Mouse (Mus musculus) lung, embryonic 15.5 days (tissue): Measurements from ENCODE around the gene Ndufa13. TPM values are rescaled to one million over a fixed set of nuclear protein-coding genes. Genes with fewer than 3 reads are reported as not detected.

Experiments used
- ATAC-seq: fragments of 200-750 bp; cut with Nextera tagmentation; 2 replicates; pipeline ENCODE4 v1.8.0; 2017; ENCODE audit warnings: moderate number of reproducible peaks, borderline replicate concordance; ENCODE audit not compliant: low FRiP score, low TSS enrichment; ENCODE audit errors: extremely low read depth
- H3K27ac ChIP-seq: fragments of 300-500 bp; sonication (generic); 2 replicates; pipeline ENCODE4 v1.5.1; 2015; ENCODE audit warnings: moderate library complexity, mild to moderate bottlenecking, inconsistent platforms
- H3K27me3 ChIP-seq: fragments of 300-500 bp; sonication (generic); 2 replicates; pipeline ENCODE4 v1.6.1; 2015; ENCODE audit warnings: inconsistent platforms
- H3K36me3 ChIP-seq: fragments of 300-500 bp; sonication (generic); 2 replicates; pipeline ENCODE4 v1.6.1; 2015; ENCODE audit warnings: inconsistent platforms
- H3K4me1 ChIP-seq: fragments of 300-500 bp; sonication (generic); 2 replicates; pipeline ENCODE4 v1.6.1; 2015; ENCODE audit warnings: inconsistent platforms
- H3K4me2 ChIP-seq: fragments of 300-500 bp; sonication (generic); 2 replicates; pipeline ENCODE4 v1.6.1; 2015; ENCODE audit warnings: inconsistent platforms, mild to moderate bottlenecking, moderate library complexity
- H3K4me3 ChIP-seq: fragments of 300-500 bp; sonication (generic); 2 replicates; pipeline ENCODE4 v1.5.1; 2015; ENCODE audit warnings: mild to moderate bottlenecking, inconsistent platforms
- H3K9ac ChIP-seq: fragments of 300-500 bp; sonication (generic); 2 replicates; pipeline ENCODE4 v1.6.1; 2015; ENCODE audit warnings: inconsistent platforms
- H3K9me3 ChIP-seq: fragments of 300-500 bp; sonication (generic); 2 replicates; pipeline ENCODE4 v1.6.1; 2016; ENCODE audit warnings: inconsistent platforms
- WGBS: fragments of 180-500 bp; shearing (Covaris S2); methylation state at CpG from one replicate; pipeline ENCODE4 v1.1.7; 2015; 5-methylcytosine and 5-hydroxymethylcytosine counted together
- polyA plus RNA-seq: library from polyadenylated mRNA; unstranded; fragments of >200 nt; fragmentation: Nextera tagmentation; extraction: Ambion mirVana; gene quantifications from 2 replicates; pipeline ENCODE4 v1.2.1, GENCODE M21; 2015

Gene Ndufa13
- polyA plus RNA-seq, 1 experiment from 2014 or later = 162 TPM

DNA sequence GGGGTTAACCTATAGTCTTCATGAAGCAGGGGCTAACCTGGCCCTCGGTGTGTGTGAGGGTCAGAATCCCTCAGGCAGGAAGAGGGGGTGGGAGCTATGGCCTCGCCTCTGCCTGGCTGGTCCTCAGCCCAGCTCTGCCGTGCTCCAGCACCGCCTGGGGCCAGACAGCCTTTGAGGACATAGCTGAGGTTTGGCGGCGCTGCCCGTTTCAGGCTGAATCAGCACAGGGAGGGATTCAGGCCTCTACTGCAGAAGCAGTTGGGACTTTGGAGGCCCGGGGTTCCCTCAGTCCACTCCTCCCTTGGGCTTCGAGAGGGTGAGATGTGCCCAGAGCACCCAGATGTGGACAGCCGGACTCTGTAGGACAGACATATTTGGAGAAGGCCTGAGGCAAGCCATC is 26.3 kb downstream of the Ndufa13 start:
- H3K9me3 ChIP-seq = no peaks in the 10 kb centered on the region
- H3K36me3 ChIP-seq = no peaks in the 10 kb centered on the region
- no peak overlapping the region for H3K9ac ChIP-seq
- peaks cover 3% of the 10 kb centered on the region for H3K4me1 ChIP-seq
- no peak overlapping the region for H3K4me3 ChIP-seq
- no peak overlapping the region for H3K4me2 ChIP-seq
- 38% methylated on average over 10 of the region's 10 CpGs for WGBS
- no peak overlapping the region for H3K27ac ChIP-seq
- no peak for ATAC-seq
- H3K27me3 ChIP-seq = peaks cover 33% of the 10 kb centered on the region

DNA sequence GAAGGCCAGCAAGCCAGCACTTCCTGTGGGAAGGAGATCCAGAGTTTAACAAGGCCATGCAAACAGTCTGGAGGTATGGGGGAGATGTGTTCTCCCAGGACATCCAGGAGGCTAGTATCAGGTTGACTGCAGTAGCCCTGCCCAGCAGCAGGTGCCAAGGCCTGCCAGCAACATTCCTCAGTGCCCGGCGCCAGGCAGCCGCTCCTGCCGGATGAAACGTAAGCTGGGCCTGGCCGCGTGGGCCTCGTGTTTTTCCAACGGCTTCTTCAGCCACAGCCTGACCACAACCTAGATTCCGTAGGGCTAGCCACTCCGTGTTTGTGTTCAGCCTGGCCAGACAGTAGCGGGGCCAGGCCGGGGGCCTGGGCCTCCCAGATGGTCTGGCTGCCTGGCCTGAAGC is 27.7 kb downstream of the Ndufa13 start:
- no peaks in the 10 kb centered on the region for H3K9me3 ChIP-seq
- no peaks in the 10 kb centered on the region for H3K4me1 ChIP-seq
- no peak for ATAC-seq
- WGBS = 64% methylated on average over 13 of the region's 13 CpGs
- no peak overlapping the region for H3K4me2 ChIP-seq
- H3K4me3 ChIP-seq = no peak overlapping the region
- no peak overlapping the region for H3K9ac ChIP-seq
- H3K27me3 ChIP-seq = peaks cover 19% of the 10 kb centered on the region
- no peaks in the 10 kb centered on the region for H3K36me3 ChIP-seq
- H3K27ac ChIP-seq = no peak overlapping the region

DNA sequence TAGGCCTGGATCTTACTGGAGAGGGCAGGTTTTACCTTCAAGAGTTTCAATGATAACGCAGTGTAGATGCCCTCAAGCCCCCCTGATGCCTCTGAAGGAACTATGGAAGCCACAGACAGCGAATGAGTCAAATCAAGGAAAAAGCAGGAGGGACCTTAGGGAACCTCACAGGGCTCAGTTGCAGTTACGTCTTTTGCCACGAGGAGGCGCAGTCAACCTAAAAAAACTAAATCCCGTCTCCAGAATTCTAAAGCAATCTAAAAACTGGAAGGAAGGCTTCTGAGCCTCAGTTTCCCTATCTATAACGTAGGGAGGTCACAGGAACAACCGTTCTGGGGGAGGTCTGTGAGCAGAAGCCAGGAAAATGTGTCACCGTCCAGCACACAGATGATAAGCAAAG is 28.2 kb downstream of the Ndufa13 start:
- H3K9me3 ChIP-seq = no peaks in the 10 kb centered on the region
- no peaks in the 10 kb centered on the region for H3K4me1 ChIP-seq
- peaks cover 14% of the 10 kb centered on the region for H3K27me3 ChIP-seq
- H3K36me3 ChIP-seq = no peaks in the 10 kb centered on the region
- H3K4me3 ChIP-seq = no peak overlapping the region
- 9% methylated on average over 9 of the region's 9 CpGs for WGBS
- no peak overlapping the region for H3K27ac ChIP-seq
- H3K4me2 ChIP-seq = no peak overlapping the region
- no peak overlapping the region for H3K9ac ChIP-seq
- no peak for ATAC-seq

DNA sequence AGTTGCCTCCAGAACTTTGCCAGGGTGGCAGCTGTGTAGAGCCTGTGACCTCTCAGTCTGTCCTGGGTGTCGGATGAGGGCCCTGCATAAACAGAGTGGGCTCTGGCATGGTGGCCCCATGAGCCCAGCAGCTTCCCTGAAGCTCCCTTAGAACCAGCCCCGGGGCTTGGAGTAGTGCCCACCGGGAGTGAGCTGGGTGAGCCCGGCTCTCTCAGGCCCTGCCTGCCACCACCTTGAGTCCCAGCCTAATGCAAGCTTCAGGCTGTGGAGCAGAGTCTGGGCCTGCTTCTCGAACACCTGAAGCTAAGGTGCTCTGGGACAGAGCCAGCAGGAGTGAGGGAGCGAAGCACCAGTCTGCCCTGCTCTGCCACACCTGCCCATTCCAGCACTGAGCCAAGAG is 31.5 kb downstream of the Ndufa13 start:
- Histone ChIP-seq H3K4me3 (no peak overlapping the region), H3K9ac (no peak overlapping the region), H3K4me2 (no peak overlapping the region), H3K36me3 (no peaks in the 10 kb centered on the region), H3K9me3 (no peaks in the 10 kb centered on the region), H3K4me1 (no peaks in the 10 kb centered on the region), H3K27ac (no peak overlapping the region), H3K27me3 (no peaks in the 10 kb centered on the region)
- WGBS = 75% methylated on average over 6 of the region's 6 CpGs
- ATAC-seq = no peak

DNA sequence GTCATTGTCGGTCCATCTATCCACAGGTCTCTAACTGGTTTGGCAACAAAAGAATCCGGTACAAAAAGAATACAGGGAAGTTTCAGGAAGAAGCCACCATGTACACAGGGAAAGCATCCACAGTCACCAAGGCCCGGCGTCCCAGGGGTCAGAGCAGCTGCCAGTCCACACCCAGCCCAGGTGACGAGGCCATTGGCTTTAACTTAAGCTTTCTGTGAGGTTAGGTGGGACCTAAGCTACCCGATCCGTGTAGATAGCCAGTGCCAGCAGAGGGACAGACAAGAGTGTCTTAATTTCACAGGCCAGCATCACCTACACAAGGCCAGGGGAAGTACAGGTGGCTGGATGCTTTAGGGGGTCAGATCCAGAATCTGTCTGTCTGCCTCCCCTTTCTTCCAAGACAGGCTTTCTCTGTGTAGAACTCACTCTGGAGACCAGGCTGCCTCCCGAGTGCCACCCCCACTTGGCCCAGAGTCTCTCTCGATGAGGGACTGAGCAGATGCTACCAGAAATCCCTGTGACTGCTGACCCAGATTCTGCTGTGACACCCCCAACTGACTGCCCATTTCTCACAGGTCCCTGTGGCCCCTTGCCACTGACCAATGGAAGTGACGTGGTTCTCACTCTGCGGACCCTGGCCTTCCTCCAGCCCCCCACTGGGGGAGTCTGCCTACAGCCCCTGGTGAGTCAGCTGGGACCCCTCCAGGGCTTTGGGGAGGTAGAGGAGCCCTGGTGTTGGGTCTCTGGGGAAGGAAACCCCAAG is 32.2 kb downstream of the Ndufa13 start:
- H3K36me3 ChIP-seq = no peaks in the 10 kb centered on the region
- H3K4me2 ChIP-seq = no peak overlapping the region
- no peak overlapping the region for H3K27ac ChIP-seq
- WGBS = 70% methylated on average over 11 of the region's 11 CpGs
- H3K9me3 ChIP-seq = no peaks in the 10 kb centered on the region
- H3K27me3 ChIP-seq = no peaks in the 10 kb centered on the region
- no peak for ATAC-seq
- no peaks in the 10 kb centered on the region for H3K4me1 ChIP-seq
- H3K4me3 ChIP-seq = no peak overlapping the region
- no peak overlapping the region for H3K9ac ChIP-seq

DNA sequence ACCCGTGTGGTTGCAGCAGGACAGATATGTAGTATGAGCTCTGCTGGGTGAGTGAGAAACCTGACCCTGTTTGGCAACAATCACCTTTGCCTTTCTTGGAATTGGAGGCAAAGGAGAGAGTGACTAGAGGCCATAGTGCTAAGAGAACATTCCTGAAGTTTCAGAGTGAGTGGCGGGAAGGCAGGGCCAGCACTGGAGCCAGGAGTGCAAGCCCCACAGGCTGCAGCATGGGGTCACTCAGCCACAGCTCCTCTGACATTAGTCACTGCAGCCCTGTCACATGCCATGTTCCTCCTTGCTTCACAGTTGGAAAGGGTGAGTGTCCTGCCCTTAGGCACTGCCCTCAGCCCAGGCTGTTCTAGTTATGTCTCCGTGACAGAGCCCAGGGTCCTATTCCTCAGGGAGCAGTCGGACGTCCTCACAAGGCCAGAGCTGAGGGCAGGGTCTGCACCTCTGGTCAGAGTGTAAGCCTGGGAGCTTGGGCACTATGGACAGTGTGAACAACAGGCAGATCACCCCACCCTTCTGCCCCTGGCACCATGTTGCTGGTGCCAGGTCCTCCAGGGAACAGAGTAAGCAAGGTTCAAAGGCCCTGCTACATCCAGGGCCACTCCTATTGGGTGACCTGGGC is 34.5 kb downstream of the Ndufa13 start:
- H3K9me3 ChIP-seq = no peaks in the 10 kb centered on the region
- no peak overlapping the region for H3K4me2 ChIP-seq
- H3K4me3 ChIP-seq = no peak overlapping the region
- no peak overlapping the region for H3K9ac ChIP-seq
- no peak overlapping the region for H3K27ac ChIP-seq
- no peak for ATAC-seq
- no peaks in the 10 kb centered on the region for H3K36me3 ChIP-seq
- WGBS = 62% methylated on average over 5 of the region's 5 CpGs
- H3K4me1 ChIP-seq = no peaks in the 10 kb centered on the region
- no peaks in the 10 kb centered on the region for H3K27me3 ChIP-seq

DNA sequence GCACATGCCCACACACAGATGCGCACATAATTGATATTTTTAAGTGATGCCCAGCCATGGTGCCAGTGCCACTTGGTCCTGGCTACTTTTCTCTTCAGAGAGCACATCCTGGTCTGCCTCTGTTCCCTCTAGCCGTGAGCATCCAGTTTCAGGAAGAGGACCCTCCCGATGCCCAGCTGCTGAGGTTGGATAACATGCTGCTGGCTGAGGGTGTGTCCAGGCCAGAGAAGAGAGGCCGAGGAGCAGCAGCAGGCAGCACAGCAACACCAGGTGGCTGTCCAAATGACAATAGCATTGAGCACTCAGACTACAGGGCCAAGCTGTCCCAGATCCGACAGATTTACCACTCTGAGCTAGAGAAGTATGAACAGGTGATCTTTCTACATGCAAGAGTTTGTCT is 38.2 kb downstream of the Ndufa13 start:
- Histone ChIP-seq H3K9me3 (no peaks in the 10 kb centered on the region), H3K4me2 (no peak overlapping the region), H3K4me3 (no peak overlapping the region), H3K27ac (no peak overlapping the region), H3K4me1 (no peaks in the 10 kb centered on the region), H3K36me3 (no peaks in the 10 kb centered on the region), H3K27me3 (no peaks in the 10 kb centered on the region), H3K9ac (no peak overlapping the region)
- ATAC-seq = no peak
- 60% methylated on average over 5 of the region's 5 CpGs for WGBS

DNA sequence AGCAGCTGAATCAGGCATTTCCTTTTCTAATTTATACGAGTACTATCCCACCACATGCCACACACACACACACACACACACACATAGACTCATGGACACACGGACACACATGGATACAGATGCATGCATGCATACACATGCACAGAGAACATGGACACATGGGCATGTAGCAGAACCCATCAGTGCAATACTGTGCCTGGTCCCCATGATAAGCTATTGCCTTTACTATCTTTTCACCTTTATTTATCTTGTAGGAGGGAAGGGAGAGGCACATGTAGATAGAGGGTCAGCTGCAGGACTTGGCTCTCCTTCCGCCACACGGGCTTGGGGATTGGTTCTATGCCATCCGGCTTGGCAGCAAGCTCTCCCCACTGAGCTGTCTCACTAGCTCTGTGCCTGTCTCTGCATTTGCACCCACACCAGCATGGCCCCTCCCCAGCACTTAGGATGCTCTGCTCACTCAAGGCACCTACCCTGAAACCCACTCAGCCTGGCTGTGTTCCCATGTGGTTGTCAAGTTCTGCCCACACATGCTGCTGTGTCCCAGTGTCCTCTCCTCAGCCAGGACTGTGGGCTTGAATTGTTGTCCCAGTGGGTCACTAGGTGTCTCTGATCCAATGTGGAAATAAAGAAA is 38.9 kb downstream of the Ndufa13 start:
- no peak for ATAC-seq

DNA sequence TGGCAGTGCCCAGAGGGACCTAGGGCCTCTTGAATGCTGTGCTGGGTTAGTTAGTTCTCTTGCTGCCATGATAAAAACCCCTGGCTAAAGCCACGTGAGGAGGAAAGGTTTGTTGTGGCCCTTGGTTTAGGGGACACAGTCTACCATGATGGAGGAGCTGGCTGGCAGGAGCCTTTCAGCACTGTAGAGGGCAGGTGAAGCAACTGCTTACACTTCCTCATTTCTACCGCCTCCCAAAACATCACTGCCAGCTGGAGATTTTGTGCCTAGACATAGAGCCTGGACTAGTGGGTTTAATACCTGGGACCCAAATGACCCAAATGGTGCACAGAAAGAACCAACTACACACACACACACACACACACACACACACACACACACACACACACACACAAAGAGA is 41.1 kb downstream of the Ndufa13 start:
- 60% methylated on average over 2 of the region's 2 CpGs for WGBS
- H3K9ac ChIP-seq = no peak overlapping the region

More for the DNA sequence above, 38.9 kb downstream of the Ndufa13 start:
- Histone ChIP-seq H3K9ac (no peak overlapping the region), H3K27me3 (no peaks in the 10 kb centered on the region), H3K9me3 (no peaks in the 10 kb centered on the region), H3K36me3 (no peaks in the 10 kb centered on the region), H3K4me1 (no peaks in the 10 kb centered on the region), H3K4me3 (no peak overlapping the region), H3K27ac (no peak overlapping the region), H3K4me2 (no peak overlapping the region)
- WGBS = 81% methylated on average over 5 of the region's 5 CpGs

DNA sequence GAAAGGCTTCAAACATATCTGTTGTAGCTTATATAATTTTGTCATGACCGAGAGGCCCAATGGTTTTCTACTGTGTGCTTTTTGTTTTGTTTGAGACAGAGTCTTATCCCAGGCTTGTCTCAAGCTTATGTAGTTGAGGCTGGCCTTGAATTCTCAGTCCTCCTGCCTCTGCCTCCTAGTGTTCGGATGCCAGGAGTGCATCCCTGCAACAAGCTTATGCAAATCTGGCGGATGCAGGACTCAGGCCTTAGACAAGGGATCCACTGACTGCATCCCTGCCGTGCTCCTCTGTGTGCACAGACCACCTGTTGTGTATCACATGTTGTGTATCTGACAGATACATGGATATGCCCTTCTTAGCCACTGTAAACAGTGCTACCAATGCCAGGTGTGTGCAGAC is 41.6 kb downstream of the Ndufa13 start:
- H3K36me3 ChIP-seq = no peaks in the 10 kb centered on the region
- 59% methylated on average over 4 of the region's 4 CpGs for WGBS
- no peak overlapping the region for H3K4me2 ChIP-seq
- H3K9ac ChIP-seq = no peak overlapping the region
- no peak overlapping the region for H3K27ac ChIP-seq
- no peak for ATAC-seq
- no peaks in the 10 kb centered on the region for H3K4me1 ChIP-seq
- no peak overlapping the region for H3K4me3 ChIP-seq
- no peaks in the 10 kb centered on the region for H3K27me3 ChIP-seq
- H3K9me3 ChIP-seq = no peaks in the 10 kb centered on the region

More for the DNA sequence above, 41.1 kb downstream of the Ndufa13 start:
- Histone ChIP-seq H3K4me3 (no peak overlapping the region), H3K4me2 (no peak overlapping the region), H3K27me3 (no peaks in the 10 kb centered on the region), H3K36me3 (no peaks in the 10 kb centered on the region), H3K9me3 (no peaks in the 10 kb centered on the region), H3K27ac (no peak overlapping the region), H3K4me1 (no peaks in the 10 kb centered on the region)
- ATAC-seq = no peak

DNA sequence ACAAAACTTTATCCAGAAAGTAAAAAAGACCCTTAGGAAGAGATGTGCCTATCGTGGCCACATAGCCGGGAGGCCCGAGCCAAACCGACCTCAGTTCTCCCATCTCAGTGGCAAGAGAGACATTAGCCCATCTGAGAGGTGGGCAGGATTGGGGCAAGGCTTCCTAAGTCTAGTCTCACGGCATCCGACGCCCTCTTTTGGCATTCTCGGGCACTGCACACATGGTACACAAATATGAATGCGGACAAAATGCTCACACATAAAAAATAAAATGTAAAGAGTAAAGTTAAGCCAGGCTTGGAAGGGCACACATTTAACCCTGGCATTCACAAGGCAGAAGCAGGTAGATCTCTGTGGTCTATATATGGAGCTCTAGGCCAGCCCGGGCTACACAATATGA is 48.5 kb downstream of the Ndufa13 start:
- H3K9ac ChIP-seq = no peak overlapping the region
- 88% methylated on average over 10 of the region's 10 CpGs for WGBS
- H3K4me2 ChIP-seq = no peak overlapping the region
- no peaks in the 10 kb centered on the region for H3K4me1 ChIP-seq
- H3K9me3 ChIP-seq = no peaks in the 10 kb centered on the region
- ATAC-seq = no peak
- H3K36me3 ChIP-seq = no peaks in the 10 kb centered on the region
- no peaks in the 10 kb centered on the region for H3K27me3 ChIP-seq
- no peak overlapping the region for H3K4me3 ChIP-seq
- no peak overlapping the region for H3K27ac ChIP-seq

DNA sequence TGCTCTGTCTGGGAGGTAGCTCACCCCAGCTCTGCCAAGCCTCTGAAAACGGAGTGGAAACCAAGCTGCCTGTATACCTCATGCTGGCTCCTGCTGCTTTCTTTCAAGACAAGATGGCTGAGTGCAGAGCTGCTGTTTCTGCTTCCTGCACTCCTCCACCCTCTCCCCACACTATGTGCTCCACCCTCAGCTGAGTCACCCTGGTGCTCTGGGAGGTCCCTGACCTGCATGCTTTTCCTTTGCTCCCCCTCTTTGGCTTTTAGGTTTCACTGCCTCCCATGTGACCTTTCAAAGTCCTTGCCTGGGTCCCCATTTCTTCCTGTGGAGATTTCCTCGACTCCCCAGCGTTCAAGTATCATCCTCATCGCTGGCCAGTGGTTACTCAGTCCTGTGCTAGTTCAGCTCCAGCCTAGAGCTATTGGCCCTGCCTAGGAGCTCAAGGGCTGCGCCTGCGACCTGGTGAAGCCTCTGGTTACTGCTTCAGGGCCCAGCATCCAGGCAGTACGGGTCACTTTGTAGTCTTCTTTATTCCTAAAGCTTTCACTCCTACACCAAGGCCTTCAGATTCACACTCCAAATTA is 51.3 kb downstream of the Ndufa13 start:
- Histone ChIP-seq H3K9ac (no peak overlapping the region), H3K27ac (no peak overlapping the region), H3K9me3 (no peaks in the 10 kb centered on the region), H3K4me2 (no peak overlapping the region), H3K4me1 (peaks cover 15% of the 10 kb centered on the region), H3K36me3 (no peaks in the 10 kb centered on the region), H3K27me3 (no peaks in the 10 kb centered on the region), H3K4me3 (no peak overlapping the region)
- no peak; the same call in 1 of the 2 replicates for ATAC-seq
- 64% methylated on average over 7 of the region's 7 CpGs for WGBS
